Mouse (Mus musculus): ENCODE results near the gene Riox1. TPM values are rescaled to one million over a fixed set of nuclear protein-coding genes. Genes with fewer than 3 reads are reported as not detected.
"Not testable (repeated sequence)": the region's sequence is repeated elsewhere in the genome, so short reads cannot be mapped to it uniquely, and the experiment has no call there.

The Riox1 gene
- polyA plus RNA-seq, 2 experiments, result 13.9 to 15.8 TPM

DNA sequence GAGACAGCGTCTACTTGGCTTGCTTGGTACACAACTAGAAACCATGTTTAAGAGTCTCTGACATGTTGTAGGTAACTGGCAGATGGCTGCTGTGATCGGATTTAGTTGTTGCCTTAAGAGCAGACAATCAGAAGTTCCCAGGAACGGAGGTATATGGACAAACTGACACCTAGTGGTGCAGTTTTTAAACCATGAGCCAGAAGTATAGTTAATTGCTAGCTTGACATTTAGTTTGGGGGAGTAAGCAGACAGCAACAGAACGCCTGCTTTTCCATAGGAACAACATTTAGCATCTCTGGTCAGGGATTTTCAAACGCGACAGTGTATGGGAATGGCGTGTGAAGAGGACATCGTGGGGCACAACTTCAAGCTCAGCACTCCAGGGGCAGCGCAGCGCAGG is 12.8 kb upstream of the Riox1 start:
- 65% methylated on average over 10 of the region's 10 CpGs for WGBS
- no peaks in the 10 kb centered on the region for H3K27me3 ChIP-seq (ENCODE audit: control insufficient read depth, insufficient read depth, low read length)
- H3K4me3 ChIP-seq (replicated peaks; ENCODE audit: low read length), result no peak overlapping the region
- no peak for TF ChIP-seq POLR2A (IDR thresholded peaks at IDR 0.05; ENCODE audit: borderline replicate concordance, extremely low read depth, insufficient read depth, insufficient read length)
- no peak overlapping the region for H3K9ac ChIP-seq (ENCODE audit: low read depth, low read length, severe bottlenecking)
- DNase-seq (ENCODE audit: low spot score) (no peak), ATAC-seq (ENCODE audit: low FRiP score, low read depth) (no peak)
- H3K27ac ChIP-seq (replicated peaks; ENCODE audit: low read depth, low read length), result no peak overlapping the region
- H3K4me1 ChIP-seq (ENCODE audit: control insufficient read depth, insufficient read depth, low read length), result no peaks in the 10 kb centered on the region
- H3K9me3 ChIP-seq (ENCODE audit: control insufficient read depth, low read length), result no peaks in the 10 kb centered on the region; the same call in 1 of the 2 replicates
- no peak overlapping the region for H3K4me2 ChIP-seq (replicated peaks; ENCODE audit: low read depth, low read length, severe bottlenecking)
- no peaks in the 10 kb centered on the region for H3K36me3 ChIP-seq (ENCODE audit: control insufficient read depth, insufficient read depth, low read length)

DNA sequence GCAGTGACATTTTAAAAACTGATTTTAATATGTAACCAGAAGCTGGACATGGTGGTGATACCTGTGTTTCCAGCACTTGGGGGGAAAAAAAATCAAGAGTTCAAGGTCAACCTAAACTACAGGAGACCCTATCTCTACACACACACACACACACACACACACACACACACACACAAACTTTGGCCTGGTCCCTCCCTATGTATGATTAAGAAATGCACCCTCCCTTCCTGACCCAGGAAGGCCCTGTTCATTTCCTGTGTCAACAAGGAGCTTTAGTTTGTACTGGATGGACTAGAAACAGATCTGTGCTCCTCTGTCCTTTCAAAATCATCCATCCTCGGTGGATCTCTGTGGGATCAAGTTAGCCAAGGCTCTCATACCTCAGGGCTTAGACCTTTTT is 11.8 kb upstream of the Riox1 start:
- H3K27me3 ChIP-seq (ENCODE audit: control insufficient read depth, insufficient read depth, low read length); H3K27ac ChIP-seq (replicated peaks; ENCODE audit: low read depth, low read length); H3K9me3 ChIP-seq (ENCODE audit: control insufficient read depth, low read length); H3K4me1 ChIP-seq (ENCODE audit: control insufficient read depth, insufficient read depth, low read length); ATAC-seq (ENCODE audit: low FRiP score, low read depth); H3K36me3 ChIP-seq (ENCODE audit: control insufficient read depth, insufficient read depth, low read length); DNase-seq (ENCODE audit: low spot score); H3K4me3 ChIP-seq (replicated peaks; ENCODE audit: low read length); H3K4me2 ChIP-seq (replicated peaks; ENCODE audit: low read depth, low read length, severe bottlenecking); H3K9ac ChIP-seq (ENCODE audit: low read depth, low read length, severe bottlenecking): not testable (repeated sequence)
- WGBS, result 57% methylated on average over 1 of the region's 1 CpGs

DNA sequence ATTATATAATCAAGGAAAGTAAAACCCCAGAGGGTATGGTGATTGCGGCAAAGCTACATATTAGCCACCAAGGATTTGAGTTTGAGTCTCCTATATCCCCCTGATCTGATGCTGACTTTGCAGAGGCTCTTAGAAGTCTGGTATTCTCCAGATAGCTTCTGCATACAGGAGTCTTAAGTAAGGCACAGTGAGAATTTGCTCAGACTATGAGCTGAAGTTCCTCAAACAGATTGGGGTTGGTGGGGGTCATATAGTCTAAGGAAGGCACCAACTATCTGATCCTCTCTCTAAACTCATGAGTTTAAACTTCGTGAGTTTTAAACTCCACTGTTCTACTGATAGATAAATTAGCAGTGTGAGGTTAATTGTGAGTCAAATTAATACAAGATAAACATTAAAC is 11.1 kb upstream of the Riox1 start:
- no peak for TF ChIP-seq POLR2A (IDR thresholded peaks at IDR 0.05; ENCODE audit: borderline replicate concordance, extremely low read depth, insufficient read depth, insufficient read length)
- Histone ChIP-seq H3K4me2 (replicated peaks; ENCODE audit: low read depth, low read length, severe bottlenecking) (no peak overlapping the region), H3K36me3 (ENCODE audit: control insufficient read depth, insufficient read depth, low read length) (no peaks in the 10 kb centered on the region), H3K27ac (replicated peaks; ENCODE audit: low read depth, low read length) (no peak overlapping the region), H3K27me3 (ENCODE audit: control insufficient read depth, insufficient read depth, low read length) (no peaks in the 10 kb centered on the region), H3K4me3 (replicated peaks; ENCODE audit: low read length) (no peak overlapping the region), H3K4me1 (ENCODE audit: control insufficient read depth, insufficient read depth, low read length) (no peaks in the 10 kb centered on the region), H3K9ac (ENCODE audit: low read depth, low read length, severe bottlenecking) (no peak overlapping the region), H3K9me3 (ENCODE audit: control insufficient read depth, low read length) (no peaks in the 10 kb centered on the region; the same call in 1 of the 2 replicates)
- 73% methylated on average over 2 of the region's 2 CpGs for WGBS
- ATAC-seq (ENCODE audit: low FRiP score, low read depth) (no peak), DNase-seq (ENCODE audit: low spot score) (no peak)

DNA sequence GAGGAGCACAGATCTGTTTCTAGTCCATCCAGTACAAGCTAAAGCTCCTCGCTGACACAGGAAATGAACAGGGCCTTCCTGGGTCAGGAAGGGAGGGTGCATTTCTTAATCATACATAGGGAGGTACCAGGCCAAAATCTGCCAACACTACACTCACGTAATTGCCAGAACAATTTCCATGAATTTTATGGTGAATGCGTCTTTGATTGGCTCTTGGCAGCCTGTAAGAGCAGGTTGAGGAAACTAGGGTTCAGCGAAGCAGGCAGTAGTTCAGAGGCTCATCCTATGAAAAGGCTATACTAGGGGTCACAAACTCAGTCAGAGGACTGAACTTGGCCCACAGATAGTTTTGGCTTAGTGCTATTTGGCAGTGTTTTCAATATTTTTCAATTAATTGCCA is 10.4 kb upstream of the Riox1 start:
- no peak overlapping the region for H3K4me3 ChIP-seq (replicated peaks; ENCODE audit: low read length)
- ATAC-seq (ENCODE audit: low FRiP score, low read depth) (no peak), DNase-seq (ENCODE audit: low spot score) (no peak)
- H3K27ac ChIP-seq (replicated peaks; ENCODE audit: low read depth, low read length), result no peak overlapping the region
- H3K9ac ChIP-seq (ENCODE audit: low read depth, low read length, severe bottlenecking), result no peak overlapping the region
- no peak overlapping the region for H3K4me2 ChIP-seq (replicated peaks; ENCODE audit: low read depth, low read length, severe bottlenecking)
- no peak for TF ChIP-seq POLR2A (IDR thresholded peaks at IDR 0.05; ENCODE audit: borderline replicate concordance, extremely low read depth, insufficient read depth, insufficient read length)
- H3K27me3 ChIP-seq (ENCODE audit: control insufficient read depth, insufficient read depth, low read length), result no peaks in the 10 kb centered on the region
- no peaks in the 10 kb centered on the region for H3K36me3 ChIP-seq (ENCODE audit: control insufficient read depth, insufficient read depth, low read length)
- H3K4me1 ChIP-seq (ENCODE audit: control insufficient read depth, insufficient read depth, low read length), result no peaks in the 10 kb centered on the region
- no peaks in the 10 kb centered on the region for H3K9me3 ChIP-seq (ENCODE audit: control insufficient read depth, low read length)
- WGBS, result 69% methylated on average over 4 of the region's 4 CpGs

DNA sequence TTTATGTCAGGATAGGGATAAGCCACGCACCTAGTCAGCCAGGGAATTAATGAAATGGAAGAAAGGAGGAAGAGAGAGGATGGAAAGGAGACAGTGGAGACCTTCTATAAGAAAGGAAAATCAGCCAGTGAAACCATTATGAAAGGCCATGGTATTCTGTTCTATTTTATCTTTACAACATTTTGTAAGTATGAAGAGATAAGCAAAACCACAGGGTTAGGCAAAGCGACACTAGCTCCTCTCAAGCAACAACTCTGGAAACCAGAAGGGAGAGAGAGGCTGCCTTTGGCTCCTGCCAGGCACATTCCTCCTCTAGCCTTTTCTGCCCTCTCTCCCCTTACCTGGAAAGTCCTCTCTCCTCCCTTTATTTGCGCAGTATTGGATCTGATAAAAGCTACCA is 8.5 kb upstream of the Riox1 start:
- Histone ChIP-seq H3K4me3 (replicated peaks; ENCODE audit: low read length) (no peak overlapping the region), H3K9ac (ENCODE audit: low read depth, low read length, severe bottlenecking) (no peak overlapping the region), H3K36me3 (ENCODE audit: control insufficient read depth, insufficient read depth, low read length) (no peaks in the 10 kb centered on the region), H3K27ac (replicated peaks; ENCODE audit: low read depth, low read length) (no peak overlapping the region), H3K27me3 (ENCODE audit: control insufficient read depth, insufficient read depth, low read length) (no peaks in the 10 kb centered on the region), H3K4me2 (replicated peaks; ENCODE audit: low read depth, low read length, severe bottlenecking) (no peak overlapping the region), H3K9me3 (ENCODE audit: control insufficient read depth, low read length) (no peaks in the 10 kb centered on the region), H3K4me1 (ENCODE audit: control insufficient read depth, insufficient read depth, low read length) (no peaks in the 10 kb centered on the region)
- ATAC-seq (ENCODE audit: low FRiP score, low read depth) (no peak), DNase-seq (ENCODE audit: low spot score) (no peak)
- TF ChIP-seq POLR2A (IDR thresholded peaks at IDR 0.05; ENCODE audit: borderline replicate concordance, extremely low read depth, insufficient read depth, insufficient read length), result no peak
- WGBS, result 80% methylated on average over 3 of the region's 3 CpGs

DNA sequence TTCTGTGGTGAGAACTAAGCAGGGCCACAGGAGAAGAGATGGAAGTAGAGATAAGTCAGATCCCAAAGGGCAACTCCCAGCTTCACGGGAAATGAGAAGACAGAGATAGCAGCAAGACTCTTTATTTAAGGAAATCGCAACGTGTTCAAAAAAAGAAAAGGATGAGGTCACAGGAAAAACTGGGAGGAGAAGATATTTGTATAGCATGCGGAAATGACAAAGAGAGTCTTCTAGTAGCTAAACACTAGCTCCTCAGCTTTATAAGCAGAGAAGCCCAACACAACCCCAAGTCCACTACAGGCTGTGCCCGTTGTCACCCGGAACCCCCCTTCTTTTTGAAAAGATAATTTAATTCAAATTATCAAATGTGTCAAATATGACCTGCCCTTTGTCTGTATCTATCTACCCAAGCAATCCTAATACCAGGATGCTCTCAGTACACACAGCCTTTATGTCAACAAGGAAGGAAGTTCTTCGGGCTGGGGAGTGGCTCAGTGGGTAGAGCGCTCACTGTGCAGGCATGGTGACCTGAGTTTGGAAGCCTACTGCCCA is 3.1 kb upstream of the Riox1 start:
- H3K27ac ChIP-seq (replicated peaks; ENCODE audit: low read depth, low read length), result no peak overlapping the region
- peaks cover 14% of the 10 kb centered on the region for H3K4me1 ChIP-seq (ENCODE audit: control insufficient read depth, insufficient read depth, low read length)
- no peak for DNase-seq (ENCODE audit: low spot score)
- peaks cover 4% of the 10 kb centered on the region; the same call in 1 of the 2 replicates for H3K36me3 ChIP-seq (ENCODE audit: control insufficient read depth, insufficient read depth, low read length)
- WGBS, result 86% methylated on average over 8 of the region's 8 CpGs
- no peaks in the 10 kb centered on the region for H3K27me3 ChIP-seq (ENCODE audit: control insufficient read depth, insufficient read depth, low read length)
- no peak for ATAC-seq (ENCODE audit: low FRiP score, low read depth)
- no peak overlapping the region for H3K9ac ChIP-seq (ENCODE audit: low read depth, low read length, severe bottlenecking)
- no peak overlapping the region for H3K4me3 ChIP-seq (replicated peaks; ENCODE audit: low read length)
- no peak for TF ChIP-seq POLR2A (IDR thresholded peaks at IDR 0.05; ENCODE audit: borderline replicate concordance, extremely low read depth, insufficient read depth, insufficient read length)
- H3K4me2 ChIP-seq (replicated peaks; ENCODE audit: low read depth, low read length, severe bottlenecking), result no peak overlapping the region
- no peaks in the 10 kb centered on the region for H3K9me3 ChIP-seq (ENCODE audit: control insufficient read depth, low read length)

All from limb, embryonic 14.5 days (tissue).